ENCODE assay signal across 11 mouse cellular contexts in genomic region chr1:164236078-164236477, GRCm38 (mm10). TPM values are rescaled to one million over a fixed set of nuclear protein-coding genes. Genes with fewer than 3 reads are reported as not detected.
DNase-seq lines count a peak whose midpoint lies in the region; ATAC-seq and TF ChIP-seq lines count a peak whose summit lies in the region.
"Had no signal": no experiment of that assay in that cellular context is flagged by ENCODE, and none has a peak within 500 bp of the region (broad histone marks: within the 10 kb centered on the region; RNA-seq: fewer than 3 reads in every experiment).

No protein-coding gene starts in this region.

- TF ChIP-seq EP300 in liver, postnatal 0 days (IDR thresholded peaks at IDR 0.05; ENCODE audit: low read depth): no peak

- intact Hi-C loops in gastrocnemius, adult 2 months (cut with DNase I): no loop called here
- intact Hi-C loops in gastrocnemius, postnatal 14 days (cut with DNase I; ENCODE audit: low total_unique reads): no loop called here

- peaks cover 7% of the 10 kb centered on the region; the same call in 1 of the 2 replicates for H3K4me1 ChIP-seq in liver, postnatal 0 days (ENCODE audit: insufficient read depth)
- peaks cover 3% of the 10 kb centered on the region; the same call in 1 of the 2 replicates for H3K4me1 ChIP-seq in liver, embryonic 12.5 days
- H3K4me1 ChIP-seq: hindbrain, embryonic 15.5 days; lung, embryonic 15.5 days had no signal

- 55% methylated on average over 7 of the region's 7 CpGs for WGBS in liver, postnatal 0 days (ENCODE audit: insufficient replicate concordance)
- WGBS in liver, embryonic 12.5 days (ENCODE audit: insufficient replicate concordance): 60% methylated on average over 7 of the region's 7 CpGs

- H3K27ac ChIP-seq in gastrocnemius, adult 2 months: no peak overlapping the region
- peak overlapping the region; percentile 24; the same call in 1 of the 2 replicates for H3K27ac ChIP-seq in liver, postnatal 0 days (ENCODE audit: low read depth)
- H3K27ac ChIP-seq in liver, embryonic 12.5 days: no peak overlapping the region
- H3K27ac ChIP-seq: hindbrain, embryonic 15.5 days; lung, embryonic 15.5 days had no signal

- H3K9ac ChIP-seq in liver, postnatal 0 days (replicated peaks): no peak overlapping the region
- H3K9ac ChIP-seq in liver, embryonic 12.5 days: no peak overlapping the region
- H3K9ac ChIP-seq: hindbrain, embryonic 15.5 days; lung, embryonic 15.5 days had no signal

- no peak for TF ChIP-seq CTCF in gastrocnemius, adult 2 months (IDR thresholded peaks at IDR 0.05)
- TF ChIP-seq CTCF in liver, postnatal 0 days (IDR thresholded peaks at IDR 0.05; ENCODE audit: low read depth): no peak

- ATAC-seq in liver, postnatal 0 days: no peak
- ATAC-seq in liver, embryonic 12.5 days: no peak
- ATAC-seq in erythroblast, adult 5-6 weeks (replicated peaks; ENCODE audit: low FRiP score, poor library complexity, severe bottlenecking): no peak

- H3K27me3 ChIP-seq in liver, postnatal 0 days (ENCODE audit: insufficient read depth, low read length): no peaks in the 10 kb centered on the region
- no peaks in the 10 kb centered on the region for H3K27me3 ChIP-seq in liver, embryonic 12.5 days (replicated peaks)
- H3K27me3 ChIP-seq: hindbrain, embryonic 15.5 days; lung, embryonic 15.5 days had no signal

- peak; percentile 61 for DNase-seq in gastrocnemius, adult 2 months
- DNase-seq in gastrocnemius, postnatal 14 days: no peak
- DNase-seq in liver, postnatal 0 days: no peak
- peak; percentile 61 for DNase-seq in brain, adult 2 months (ENCODE audit: low read depth, low spot score)
- peak; percentile 23 to 63 for DNase-seq in cerebellum, postnatal 36 days
- no peak for DNase-seq in left cerebral cortex, adult 8-10 months (ENCODE audit: low spot score in 2 of 2)
- DNase-seq: adrenal gland, postnatal 10 days had no signal

- H3K9me3 ChIP-seq in liver, postnatal 0 days (ENCODE audit: low read length): no peaks in the 10 kb centered on the region
- H3K9me3 ChIP-seq in liver, embryonic 12.5 days (replicated peaks): no peaks in the 10 kb centered on the region
- H3K9me3 ChIP-seq: hindbrain, embryonic 15.5 days; lung, embryonic 15.5 days had no signal

- no peak overlapping the region for H3K4me2 ChIP-seq in liver, postnatal 0 days (ENCODE audit: low read depth, low read length)
- no peak overlapping the region for H3K4me2 ChIP-seq in liver, embryonic 12.5 days
- H3K4me2 ChIP-seq: hindbrain, embryonic 15.5 days; lung, embryonic 15.5 days had no signal

- no peaks in the 10 kb centered on the region for H3K36me3 ChIP-seq in liver, postnatal 0 days (replicated peaks; ENCODE audit: insufficient read depth, low read length)
- no peaks in the 10 kb centered on the region for H3K36me3 ChIP-seq in liver, embryonic 12.5 days
- H3K36me3 ChIP-seq: hindbrain, embryonic 15.5 days; lung, embryonic 15.5 days had no signal

- H3K4me3 ChIP-seq in gastrocnemius, adult 2 months: no peak overlapping the region
- H3K4me3 ChIP-seq in liver, postnatal 0 days (ENCODE audit: low read depth, low read length): no peak overlapping the region
- no peak overlapping the region for H3K4me3 ChIP-seq in liver, embryonic 12.5 days
- H3K4me3 ChIP-seq: hindbrain, embryonic 15.5 days; lung, embryonic 15.5 days had no signal

RNA-seq across cellular contexts. Expression of gene Slc19a2, which starts 12.8 kb away (rescaled TPM):
- total RNA-seq in gastrocnemius, adult 2 months (2021): 1 to 10 TPM; 2.6 to 2.8 TPM
- total RNA-seq in gastrocnemius, postnatal 14 days (2021): 1 to 10 TPM; 1.8 to 2.6 TPM
- 31.1 and 31.4 TPM in 2 replicates for polyA plus RNA-seq in liver, postnatal 0 days (2015; fragmentation: Nextera tagmentation; extraction: Ambion mirVana)
- 24.9 and 26.6 TPM in 2 replicates for polyA plus RNA-seq in liver, embryonic 12.5 days (2016; fragmentation: Nextera tagmentation; extraction: Ambion mirVana)
- 10 to 100 TPM; 12.6 to 15.1 (median 13.7) TPM for total RNA-seq in left cerebral cortex, adult 8-10 months (2022)
- total RNA-seq in erythroblast, adult 5-6 weeks (2015; ENCODE audit: low replicate concordance): 1.9 and 2.7 TPM in 2 replicates
- total RNA-seq in erythroblast, adult 5-6 weeks (2017; ENCODE audit: low replicate concordance): 1.8 and 3.8 TPM in 2 replicates

RNA-seq across cellular contexts. Expression of gene Ccdc181, which starts 39.3 kb away (rescaled TPM):
- 10 to 100 TPM; 11.2 to 11.8 TPM for total RNA-seq in gastrocnemius, adult 2 months (2021)
- total RNA-seq in gastrocnemius, postnatal 14 days (2021): 1 to 10 TPM; 5.5 to 5.7 TPM
- polyA plus RNA-seq in liver, postnatal 0 days (2015; fragmentation: Nextera tagmentation; extraction: Ambion mirVana): 2.6 and 2.7 TPM in 2 replicates
- 5.2 and 5.3 TPM in 2 replicates for polyA plus RNA-seq in liver, embryonic 12.5 days (2016; fragmentation: Nextera tagmentation; extraction: Ambion mirVana)
- 10 to 100 TPM; 23.6 to 25.6 (median 24.5) TPM for total RNA-seq in left cerebral cortex, adult 8-10 months (2022)
- 3.3 and 4.8 TPM in 2 replicates for total RNA-seq in erythroblast, adult 5-6 weeks (2015; ENCODE audit: low replicate concordance)
- 2.1 and 2.5 TPM in 2 replicates for total RNA-seq in erythroblast, adult 5-6 weeks (2017; ENCODE audit: low replicate concordance)

Comparison
In these comparisons a context has a peak if more than half of its experiments do, and no peak if none do; other contexts are left out.
1. DNase-seq: peak in gastrocnemius, adult 2 months (single experiment), brain, adult 2 months (single experiment) and cerebellum, postnatal 36 days (2 of 2); none in gastrocnemius, postnatal 14 days (single experiment), liver, postnatal 0 days (single experiment) and left cerebral cortex, adult 8-10 months (0 of 2).